13 mouse cellular contexts compared by ENCODE assay signal in the genomic region with DNA sequence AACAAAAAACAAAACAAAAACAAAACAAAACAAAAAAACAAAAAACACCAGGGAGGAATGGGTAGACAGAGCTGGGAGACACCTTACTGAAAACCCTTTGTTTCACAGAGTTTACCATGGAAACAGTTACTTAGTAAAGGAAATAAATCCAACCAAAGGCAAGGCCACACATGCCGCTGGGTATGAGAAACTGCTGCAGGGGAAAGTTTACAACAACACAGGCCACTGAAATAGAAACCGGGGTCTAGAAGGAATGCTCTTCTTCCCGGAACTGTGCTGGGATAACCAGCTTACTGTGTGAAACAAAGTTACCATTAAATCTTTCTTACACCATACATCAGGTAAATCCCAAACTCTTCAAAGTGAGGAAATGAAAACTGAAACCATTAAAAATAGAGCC. TPM values are rescaled to one million over a fixed set of nuclear protein-coding genes. Genes with fewer than 3 reads are reported as not detected.
DNase-seq lines count a peak whose midpoint lies in the region; ATAC-seq and TF ChIP-seq lines count a peak whose summit lies in the region.
"Had no signal": no experiment of that assay in that cellular context is flagged by ENCODE, and none has a peak within 500 bp of the region (broad histone marks: within the 10 kb centered on the region; RNA-seq: fewer than 3 reads in every experiment).

No protein-coding gene starts in this region.

- no peaks in the 10 kb centered on the region for H3K9me3 ChIP-seq in heart, embryonic 16.5 days (replicated peaks; ENCODE audit: control insufficient read depth, low read length)
- no peaks in the 10 kb centered on the region for H3K9me3 ChIP-seq in lung, postnatal 0 days (ENCODE audit: low read length)
- no peaks in the 10 kb centered on the region for H3K9me3 ChIP-seq in embryonic facial prominence, embryonic 15.5 days (replicated peaks)
- no peaks in the 10 kb centered on the region for H3K9me3 ChIP-seq in stomach, embryonic 14.5 days (ENCODE audit: control insufficient read depth, low read depth, low read length)
- H3K9me3 ChIP-seq in midbrain, embryonic 16.5 days (replicated peaks; ENCODE audit: control insufficient read depth, low read length, poor library complexity, severe bottlenecking): no peaks in the 10 kb centered on the region
- H3K9me3 ChIP-seq: liver, embryonic 13.5 days had no signal

- DNase-seq in heart, postnatal 10 days: no peak
- DNase-seq in lung, postnatal 0 days (ENCODE audit: low spot score): peak; percentile 27
- no peak for DNase-seq in lung, postnatal 25 days (ENCODE audit: low spot score)
- DNase-seq in frontal cortex, postnatal 14 days (ENCODE audit: low spot score in 2 of 2): no peak
- DNase-seq: adrenal gland, postnatal 10 days; cerebellum, adult 11-12 months; liver, embryonic 13.5 days; midbrain, embryonic 14.5 days; thymus, postnatal 4 days had no signal

- no peak for TF ChIP-seq CTCF in lung, postnatal 0 days (IDR thresholded peaks at IDR 0.05)

- 29% methylated on average over 3 of the region's 3 CpGs for WGBS in heart, embryonic 16.5 days
- 29% methylated on average over 3 of the region's 3 CpGs for WGBS in lung, postnatal 0 days
- WGBS in embryonic facial prominence, embryonic 15.5 days: 11% methylated on average over 3 of the region's 3 CpGs
- 16% methylated on average over 3 of the region's 3 CpGs for WGBS in stomach, embryonic 14.5 days
- WGBS in midbrain, embryonic 16.5 days: 54% methylated on average over 3 of the region's 3 CpGs

- H3K27me3 ChIP-seq in heart, embryonic 16.5 days (ENCODE audit: control insufficient read depth, insufficient read depth, low read length): no peaks in the 10 kb centered on the region
- no peaks in the 10 kb centered on the region for H3K27me3 ChIP-seq in lung, postnatal 0 days (replicated peaks; ENCODE audit: insufficient read depth, low read length)
- no peaks in the 10 kb centered on the region for H3K27me3 ChIP-seq in embryonic facial prominence, embryonic 15.5 days
- no peaks in the 10 kb centered on the region for H3K27me3 ChIP-seq in stomach, embryonic 14.5 days (ENCODE audit: control insufficient read depth, insufficient read depth, low read length)
- no peaks in the 10 kb centered on the region for H3K27me3 ChIP-seq in midbrain, embryonic 16.5 days (ENCODE audit: control insufficient read depth, insufficient read depth, low read depth, low read length)
- H3K27me3 ChIP-seq: liver, embryonic 13.5 days had no signal

- intact Hi-C loops in heart, postnatal 10 days (cut with DNase I): no loop called here

- H3K4me3 ChIP-seq in heart, embryonic 16.5 days (ENCODE audit: low read length): no peak overlapping the region
- H3K4me3 ChIP-seq in lung, postnatal 0 days (ENCODE audit: low read depth, low read length): no peak overlapping the region
- no peak overlapping the region for H3K4me3 ChIP-seq in embryonic facial prominence, embryonic 15.5 days (replicated peaks)
- H3K4me3 ChIP-seq in stomach, embryonic 14.5 days (ENCODE audit: low read depth, low read length): no peak overlapping the region
- H3K4me3 ChIP-seq in midbrain, embryonic 16.5 days (ENCODE audit: low read depth, low read length): no peak overlapping the region
- H3K4me3 ChIP-seq: liver, embryonic 13.5 days had no signal

- peak overlapping the region; percentile 31; the same call in 1 of the 2 replicates for H3K4me2 ChIP-seq in heart, embryonic 16.5 days (ENCODE audit: low read depth, low read length)
- no peak overlapping the region for H3K4me2 ChIP-seq in lung, postnatal 0 days (replicated peaks; ENCODE audit: low read depth, low read length)
- no peak overlapping the region; the same call in 1 of the 2 replicates for H3K4me2 ChIP-seq in embryonic facial prominence, embryonic 15.5 days (replicated peaks)
- H3K4me2 ChIP-seq in stomach, embryonic 14.5 days (replicated peaks; ENCODE audit: low read depth, low read length): no peak overlapping the region
- H3K4me2 ChIP-seq in midbrain, embryonic 16.5 days (ENCODE audit: low read length): no peak overlapping the region
- H3K4me2 ChIP-seq: liver, embryonic 13.5 days had no signal

- ATAC-seq in heart, embryonic 16.5 days (replicated peaks; ENCODE audit: extremely low read depth, insufficient read depth, low FRiP score): no peak
- no peak for ATAC-seq in lung, postnatal 0 days
- ATAC-seq in embryonic facial prominence, embryonic 15.5 days (ENCODE audit: insufficient number of reproducible peaks, low FRiP score, low TSS enrichment, low read depth): no peak
- ATAC-seq in stomach, embryonic 14.5 days (ENCODE audit: insufficient number of reproducible peaks, insufficient read depth, low FRiP score, low read depth): no peak
- ATAC-seq in midbrain, embryonic 16.5 days: no peak

- peaks cover 4% of the 10 kb centered on the region; the same call in 1 of the 2 replicates for H3K36me3 ChIP-seq in heart, embryonic 16.5 days (ENCODE audit: control insufficient read depth, insufficient read depth)
- H3K36me3 ChIP-seq in lung, postnatal 0 days (ENCODE audit: insufficient read depth, low read length): no peaks in the 10 kb centered on the region
- peaks cover 21% of the 10 kb centered on the region; the same call in 1 of the 2 replicates for H3K36me3 ChIP-seq in embryonic facial prominence, embryonic 15.5 days
- peaks cover 34% of the 10 kb centered on the region for H3K36me3 ChIP-seq in stomach, embryonic 14.5 days (ENCODE audit: control insufficient read depth, insufficient read depth, low read length)
- peaks cover 6% of the 10 kb centered on the region; the same call in 1 of the 2 replicates for H3K36me3 ChIP-seq in midbrain, embryonic 16.5 days (ENCODE audit: control insufficient read depth, insufficient read depth, low read length)

- H3K9ac ChIP-seq in heart, embryonic 16.5 days (ENCODE audit: low read length): peak overlapping the region; percentile 67; the same call in 1 of the 2 replicates
- H3K9ac ChIP-seq in lung, postnatal 0 days (replicated peaks; ENCODE audit: low read depth): no peak overlapping the region
- H3K9ac ChIP-seq in embryonic facial prominence, embryonic 15.5 days: no peak overlapping the region; the same call in 1 of the 2 replicates
- no peak overlapping the region for H3K9ac ChIP-seq in stomach, embryonic 14.5 days (replicated peaks; ENCODE audit: low read depth, low read length)
- no peak overlapping the region for H3K9ac ChIP-seq in midbrain, embryonic 16.5 days (ENCODE audit: low read depth, low read length)
- H3K9ac ChIP-seq: liver, embryonic 13.5 days had no signal

- TF ChIP-seq EP300 in lung, postnatal 0 days (IDR thresholded peaks at IDR 0.05): no peak

- peak overlapping the region; percentile 93 for H3K27ac ChIP-seq in heart, embryonic 16.5 days (ENCODE audit: low read length)
- peak overlapping the region; percentile 77 for H3K27ac ChIP-seq in lung, postnatal 0 days (ENCODE audit: low read length)
- peak overlapping the region; percentile 73; the same call in 1 of the 2 replicates for H3K27ac ChIP-seq in embryonic facial prominence, embryonic 15.5 days (replicated peaks)
- H3K27ac ChIP-seq in stomach, embryonic 14.5 days (ENCODE audit: low read length): peak overlapping the region; percentile 74; the same call in 1 of the 2 replicates
- no peak overlapping the region for H3K27ac ChIP-seq in midbrain, embryonic 16.5 days (ENCODE audit: low read length)
- H3K27ac ChIP-seq: liver, embryonic 13.5 days had no signal

- peaks cover 81% of the 10 kb centered on the region for H3K4me1 ChIP-seq in heart, embryonic 16.5 days (ENCODE audit: control insufficient read depth, insufficient read depth, low read length)
- H3K4me1 ChIP-seq in lung, postnatal 0 days (ENCODE audit: insufficient read depth, low read depth, low read length): peaks cover 37% of the 10 kb centered on the region; the same call in 1 of the 2 replicates
- peaks cover 77% of the 10 kb centered on the region for H3K4me1 ChIP-seq in embryonic facial prominence, embryonic 15.5 days
- H3K4me1 ChIP-seq in stomach, embryonic 14.5 days (ENCODE audit: control insufficient read depth, insufficient read depth, low read length): peaks cover 71% of the 10 kb centered on the region
- peaks cover 20% of the 10 kb centered on the region for H3K4me1 ChIP-seq in midbrain, embryonic 16.5 days (ENCODE audit: control insufficient read depth, insufficient read depth, low read length)

RNA-seq across cellular contexts. Expression of a gene that starts 20.3 kb away (rescaled TPM):
- 114 and 120 TPM in 2 replicates for polyA plus RNA-seq in heart, embryonic 16.5 days (2015; fragmentation: Nextera tagmentation; extraction: Ambion mirVana)
- 10 to 100 TPM; 76.6 to 79.5 TPM for total RNA-seq in heart, postnatal 10 days (2021)
- 126 and 138 TPM in 2 replicates for polyA plus RNA-seq in lung, postnatal 0 days (2015; fragmentation: Nextera tagmentation; extraction: Ambion mirVana)
- polyA plus RNA-seq in embryonic facial prominence, embryonic 15.5 days (2015; fragmentation: Nextera tagmentation; extraction: Ambion mirVana): 275 and 292 TPM in 2 replicates
- polyA plus RNA-seq in stomach, embryonic 14.5 days (2014; fragmentation: Nextera tagmentation; extraction: Ambion mirVana): 375 and 402 TPM in 2 replicates
- 243 and 285 TPM in 2 replicates for polyA plus RNA-seq in midbrain, embryonic 16.5 days (2015; fragmentation: Nextera tagmentation; extraction: Ambion mirVana)
